Mouse (Mus musculus) heart, embryonic 10.5 days (tissue): ENCODE results near the gene Ctsm. TPM values are rescaled to one million over a fixed set of nuclear protein-coding genes. Genes with fewer than 3 reads are reported as not detected.
"Not testable (repeated sequence)": the region's sequence is repeated elsewhere in the genome, so short reads cannot be mapped to it uniquely, and the experiment has no call there.

Experiments
- DNase-seq: peaks from one replicate; pipeline ENCODE4 v3.0.0-alpha.2; 2017; ENCODE audit warnings: low spot score
- H3K27ac ChIP-seq: fragments of 300-500 bp; sonication (generic); 2 replicates; pipeline ENCODE4 v1.5.1; 2016; ENCODE audit warnings: mild to moderate bottlenecking
- H3K27me3 ChIP-seq: fragments of 300-500 bp; sonication (generic); 2 replicates; pipeline ENCODE4 v1.6.1; 2016; ENCODE audit warnings: mild to moderate bottlenecking; ENCODE audit not compliant: poor library complexity, insufficient read depth, severe bottlenecking
- H3K36me3 ChIP-seq: fragments of 300-500 bp; sonication (generic); 2 replicates; pipeline ENCODE4 v1.6.1; 2016; ENCODE audit warnings: mild to moderate bottlenecking, moderate library complexity
- H3K4me1 ChIP-seq: fragments of 300-500 bp; sonication (generic); 2 replicates; pipeline ENCODE4 v1.6.1; 2016; ENCODE audit warnings: mild to moderate bottlenecking
- H3K4me3 ChIP-seq: fragments of 300-500 bp; sonication (generic); 2 replicates; pipeline ENCODE4 v1.5.1; 2016; ENCODE audit warnings: mild to moderate bottlenecking, moderate library complexity
- H3K9me3 ChIP-seq: fragments of 300-500 bp; sonication (generic); 2 replicates; pipeline ENCODE4 v1.6.1; 2016; ENCODE audit warnings: mild to moderate bottlenecking, moderate library complexity
- WGBS: fragments of 180-500 bp; shearing (Covaris S2); methylation state at CpG from one replicate; pipeline ENCODE4 v1.1.7; 2016; 5-methylcytosine and 5-hydroxymethylcytosine counted together
- polyA plus RNA-seq: library from polyadenylated mRNA; unstranded; fragments of >200 nt; fragmentation: Nextera tagmentation; extraction: Ambion mirVana; gene quantifications from 2 replicates; pipeline ENCODE4 v1.2.1, GENCODE M21; 2016

Gene Ctsm
- not detected in 2 replicates for polyA plus RNA-seq

- Histone ChIP-seq H3K4me1 (no peaks in the 10 kb centered on the region), H3K27me3 (no peaks in the 10 kb centered on the region), H3K4me3 (no peak within 1 kb of the TSS), H3K36me3 (no peaks in the 10 kb centered on the region), H3K27ac (no peak within 1 kb of the TSS), H3K9me3 (peaks cover 5% of the 10 kb centered on the region; the same call in 1 of the 2 replicates)
- DNase-seq, result no peak
- 66% methylated on average over 4 of the region's 4 CpGs for WGBS
Observed at GRCm38 (mm10) chr13:61541631-61542030, at the start of gene Ctsm. TSS of gene Ctsm (minus strand) at chr13:61541839.

GRCm38 (mm10) chr13:61570027-61570426 is 28.4 kb upstream of the Ctsm start, which contains the start of gene Cts3:
TSS of gene Cts3 (minus strand) at chr13:61570127.
- no peak within 1 kb of the TSS for H3K4me3 ChIP-seq
- H3K4me1 ChIP-seq, result no peaks in the 10 kb centered on the region
- no peak within 1 kb of the TSS for H3K27ac ChIP-seq
- no peaks in the 10 kb centered on the region for H3K36me3 ChIP-seq
- H3K27me3 ChIP-seq, result no peaks in the 10 kb centered on the region
- peaks cover 12% of the 10 kb centered on the region; the same call in 1 of the 2 replicates for H3K9me3 ChIP-seq
- DNase-seq, result no peak

- WGBS, result 19% methylated on average over 1 of the region's 1 CpGs
- DNase-seq, H3K9me3 ChIP-seq, H3K4me1 ChIP-seq, H3K4me3 ChIP-seq, H3K36me3 ChIP-seq, H3K27me3 ChIP-seq, H3K27ac ChIP-seq: not testable (repeated sequence)
Observed at GRCm38 (mm10) chr13:61568074-61568473, 26.4 kb upstream of the Ctsm start, which contains the start of gene Gm49352. TSS of gene Gm49352 (minus strand) at chr13:61568174.

Other genes with a start within 250 kb of the Ctsm start
- not detected in 2 replicates for gene Cts7, start 183.6 kb downstream of the Ctsm start, polyA plus RNA-seq
- not detected in 2 replicates for gene Gm49352, start 26.3 kb upstream of the Ctsm start, polyA plus RNA-seq
- gene Cts3, start 28.3 kb upstream of the Ctsm start, polyA plus RNA-seq, result not detected in 2 replicates